ENCODE assay signal across 8 mouse cellular contexts in the genomic region with DNA sequence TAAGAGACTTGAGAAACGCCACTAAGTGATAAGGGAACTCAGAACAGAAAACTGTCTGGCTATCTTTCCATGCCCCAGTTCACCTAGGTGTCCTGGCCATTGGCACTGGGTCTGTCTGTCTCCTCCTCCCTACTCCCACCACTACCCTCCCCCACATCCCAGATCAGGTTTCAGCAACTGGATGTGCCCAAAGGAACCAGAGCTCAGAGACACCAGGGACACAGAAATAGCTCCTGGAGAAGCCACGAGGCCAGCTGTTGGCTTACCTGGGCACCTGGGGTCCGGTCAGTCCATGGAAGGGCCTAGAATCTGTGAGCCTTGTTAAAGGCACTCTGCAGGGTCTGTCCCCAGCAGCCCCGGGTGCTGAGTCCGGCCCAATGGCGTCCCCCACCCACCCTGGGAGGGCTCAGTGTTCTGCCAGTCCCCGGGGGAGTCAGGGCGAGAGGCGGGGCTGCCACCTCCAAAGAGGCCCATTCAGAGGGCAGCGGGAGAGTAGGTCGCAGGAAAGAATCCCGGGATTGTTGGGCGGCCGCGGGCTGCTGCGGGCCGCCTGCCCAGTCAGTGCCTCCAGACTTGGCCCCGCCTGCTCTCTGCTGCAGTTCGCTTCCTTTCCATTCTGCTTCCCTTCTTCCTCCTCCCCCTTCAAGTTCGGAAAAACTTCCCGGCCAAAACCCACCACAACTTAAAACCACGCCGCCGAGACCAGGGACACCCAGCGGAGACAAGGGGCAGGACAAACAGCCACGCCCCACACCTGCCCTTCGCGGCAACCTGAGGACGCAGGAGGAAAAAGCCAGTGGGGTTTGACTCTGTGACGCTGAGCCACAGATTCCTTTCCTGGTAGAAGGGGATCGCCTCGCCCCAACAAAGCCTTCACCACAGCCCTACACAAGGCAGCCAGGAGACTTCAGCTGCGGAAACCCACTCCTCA.
A peak's percentile ranks its signal among the peaks of the same experiment; 100 is the strongest.
DNase-seq lines count a peak whose midpoint lies in the region; ATAC-seq and TF ChIP-seq lines count a peak whose summit lies in the region.

No protein-coding gene starts in this region.

- H3K27ac ChIP-seq in hindbrain, postnatal 0 days: peak overlapping the region; percentile 68

- no peak; the same call in 1 of the 2 replicates for TF ChIP-seq CTCF in hindbrain, postnatal 0 days (IDR thresholded peaks at IDR 0.05; ENCODE audit: low read depth)

- peak overlapping the region; percentile 38 for H3K4me3 ChIP-seq in hindbrain, postnatal 0 days (ENCODE audit: low read length)

- 2% methylated on average over 31 of the region's 33 CpGs for WGBS in hindbrain, postnatal 0 days

- peak; percentile 88 for ATAC-seq in hindbrain, postnatal 0 days
- no peak for ATAC-seq in monocyte, adult 5-6 weeks (replicated peaks; ENCODE audit: insufficient number of reproducible peaks, low FRiP score, low TSS enrichment, poor library complexity, severe bottlenecking)

- H3K9ac ChIP-seq in hindbrain, postnatal 0 days (replicated peaks; ENCODE audit: low read length): peak overlapping the region; percentile 55

- peaks cover 12% of the 10 kb centered on the region for H3K4me1 ChIP-seq in hindbrain, postnatal 0 days (ENCODE audit: insufficient read depth, low read length)

- H3K4me2 ChIP-seq in hindbrain, postnatal 0 days (ENCODE audit: low read depth, low read length): peak overlapping the region; percentile 64

- H3K9me3 ChIP-seq in hindbrain, postnatal 0 days (ENCODE audit: low read length): no peaks in the 10 kb centered on the region

- no peaks in the 10 kb centered on the region for H3K27me3 ChIP-seq in hindbrain, postnatal 0 days (ENCODE audit: insufficient read depth, low read length)

- peak; percentile 65 for DNase-seq in adipocyte (ENCODE audit: low spot score)
- DNase-seq in embryo, embryonic 11 days: peak; percentile 74
- peak; percentile 72 for DNase-seq in gastrocnemius, postnatal 25 days
- peak; percentile 85 for DNase-seq in hindbrain, postnatal 0 days (ENCODE audit: low spot score)
- peak; percentile 49 to 77 for DNase-seq in left cerebral cortex, adult 9 months (ENCODE audit: low spot score in 2 of 2)
- peak; percentile 85 for DNase-seq in lung, postnatal 36 days
- DNase-seq in right cerebral cortex, adult 2 months (ENCODE audit: low spot score in 2 of 2): peak; percentile 54 to 63

- no peaks in the 10 kb centered on the region for H3K36me3 ChIP-seq in hindbrain, postnatal 0 days (ENCODE audit: insufficient read depth, low read length)
